Mouse (Mus musculus): ENCODE measurements around the gene Actr2. TPM values are rescaled to one million over a fixed set of nuclear protein-coding genes. Genes with fewer than 3 reads are reported as not detected.
"Not testable (repeated sequence)": the region's sequence is repeated elsewhere in the genome, so short reads cannot be mapped to it uniquely, and the experiment has no call there.

Actr2 gene
- polyA plus RNA-seq, 1 experiment, result 59.5 TPM

- no peak for TF ChIP-seq CEBPB (IDR thresholded peaks at IDR 0.05; ENCODE audit: low read depth)
- TF ChIP-seq USF1 (IDR thresholded peaks at IDR 0.05; ENCODE audit: low read depth), result peak; percentile 88
- no peak for TF ChIP-seq CTCF (IDR thresholded peaks at IDR 0.05; ENCODE audit: control insufficient read depth, insufficient read depth, insufficient read length)
- no peak overlapping the region for H3ac ChIP-seq (ENCODE audit: control insufficient read depth, insufficient read length, low read depth)
- no peaks in the 10 kb centered on the region for H3K27me3 ChIP-seq (ENCODE audit: control insufficient read depth, insufficient read depth, insufficient read length)
- no peaks in the 10 kb centered on the region for H3K79me2 ChIP-seq (ENCODE audit: control insufficient read depth, insufficient read depth)
- H3K36me3 ChIP-seq (ENCODE audit: control insufficient read depth, insufficient read depth), result no peaks in the 10 kb centered on the region
- no peak overlapping the region for H3K4me3 ChIP-seq (ENCODE audit: insufficient read depth, poor library complexity, severe bottlenecking)
- no peaks in the 10 kb centered on the region for H3K79me3 ChIP-seq (ENCODE audit: low read depth)
These were observed 77.3 kb downstream of the Actr2 start for GRCm38 (mm10) chr11:20035343-20035928.

GRCm38 (mm10) chr11:20034337-20034947, 78.3 kb downstream of the Actr2 start:
- Histone ChIP-seq H3K79me2 (ENCODE audit: control insufficient read depth, insufficient read depth) (no peaks in the 10 kb centered on the region), H3K36me3 (ENCODE audit: control insufficient read depth, insufficient read depth) (no peaks in the 10 kb centered on the region), H3K4me3 (ENCODE audit: insufficient read depth, poor library complexity, severe bottlenecking) (no peak overlapping the region), H3K79me3 (ENCODE audit: low read depth) (no peaks in the 10 kb centered on the region), H3ac (ENCODE audit: control insufficient read depth, insufficient read length, low read depth) (no peak overlapping the region), H3K27me3 (ENCODE audit: control insufficient read depth, insufficient read depth, insufficient read length) (no peaks in the 10 kb centered on the region)
- TF ChIP-seq MYOG (IDR thresholded peaks at IDR 0.05; ENCODE audit: control insufficient read depth, extremely low read depth, insufficient read length) (no peak), CEBPB (IDR thresholded peaks at IDR 0.05; ENCODE audit: low read depth) (no peak), USF1 (IDR thresholded peaks at IDR 0.05; ENCODE audit: low read depth) (no peak), CTCF (IDR thresholded peaks at IDR 0.05; ENCODE audit: control insufficient read depth, insufficient read depth, insufficient read length) (no peak), MAX (IDR thresholded peaks at IDR 0.05) (no peak), FOSL1 (IDR thresholded peaks at IDR 0.05; ENCODE audit: insufficient read depth, low read length, poor library complexity, severe bottlenecking) (no peak), MYOD1 (IDR thresholded peaks at IDR 0.05; ENCODE audit: control insufficient read depth, insufficient read length, low read depth) (no peak)

GRCm38 (mm10) chr11:20033541-20034160, 79.1 kb downstream of the Actr2 start:
- Histone ChIP-seq H3K79me3 (ENCODE audit: low read depth) (no peaks in the 10 kb centered on the region), H3K79me2 (ENCODE audit: control insufficient read depth, insufficient read depth) (no peaks in the 10 kb centered on the region), H3K36me3 (ENCODE audit: control insufficient read depth, insufficient read depth) (no peaks in the 10 kb centered on the region), H3ac (ENCODE audit: control insufficient read depth, insufficient read length, low read depth) (no peak overlapping the region), H3K4me3 (ENCODE audit: insufficient read depth, poor library complexity, severe bottlenecking) (no peak overlapping the region), H3K27me3 (ENCODE audit: control insufficient read depth, insufficient read depth, insufficient read length) (no peaks in the 10 kb centered on the region)
- TF ChIP-seq MYOD1 (IDR thresholded peaks at IDR 0.05; ENCODE audit: control insufficient read depth, insufficient read length, low read depth) (no peak), CTCF (IDR thresholded peaks at IDR 0.05; ENCODE audit: control insufficient read depth, insufficient read depth, insufficient read length) (no peak), CEBPB (IDR thresholded peaks at IDR 0.05; ENCODE audit: low read depth) (no peak), MAX (IDR thresholded peaks at IDR 0.05) (no peak), USF1 (IDR thresholded peaks at IDR 0.05; ENCODE audit: low read depth) (no peak), FOSL1 (IDR thresholded peaks at IDR 0.05; ENCODE audit: insufficient read depth, low read length, poor library complexity, severe bottlenecking) (no peak)

GRCm38 (mm10) chr11:20031536-20031935, 81.2 kb downstream of the Actr2 start:
- TF ChIP-seq FOSL1 (IDR thresholded peaks at IDR 0.05; ENCODE audit: insufficient read depth, low read length, poor library complexity, severe bottlenecking) (no peak), MAX (IDR thresholded peaks at IDR 0.05) (no peak), USF1 (IDR thresholded peaks at IDR 0.05; ENCODE audit: low read depth) (no peak), MYOG (IDR thresholded peaks at IDR 0.05; ENCODE audit: control insufficient read depth, extremely low read depth, insufficient read length) (no peak), MYOD1 (IDR thresholded peaks at IDR 0.05; ENCODE audit: control insufficient read depth, insufficient read length, low read depth) (no peak), CTCF (IDR thresholded peaks at IDR 0.05; ENCODE audit: control insufficient read depth, insufficient read depth, insufficient read length) (no peak), CEBPB (IDR thresholded peaks at IDR 0.05; ENCODE audit: low read depth) (no peak)
- Histone ChIP-seq H3ac (ENCODE audit: control insufficient read depth, insufficient read length, low read depth) (no peak overlapping the region), H3K36me3 (ENCODE audit: control insufficient read depth, insufficient read depth) (peaks cover under 1% of the 10 kb centered on the region), H3K27me3 (ENCODE audit: control insufficient read depth, insufficient read depth, insufficient read length) (no peaks in the 10 kb centered on the region), H3K79me3 (ENCODE audit: low read depth) (no peaks in the 10 kb centered on the region), H3K4me3 (ENCODE audit: insufficient read depth, poor library complexity, severe bottlenecking) (no peak overlapping the region), H3K79me2 (ENCODE audit: control insufficient read depth, insufficient read depth) (no peaks in the 10 kb centered on the region)

- H3K4me3 ChIP-seq (ENCODE audit: insufficient read depth, poor library complexity, severe bottlenecking); H3K79me2 ChIP-seq (ENCODE audit: control insufficient read depth, insufficient read depth); H3K79me3 ChIP-seq (ENCODE audit: low read depth); H3ac ChIP-seq (ENCODE audit: control insufficient read depth, insufficient read length, low read depth); H3K27me3 ChIP-seq (ENCODE audit: control insufficient read depth, insufficient read depth, insufficient read length); H3K36me3 ChIP-seq (ENCODE audit: control insufficient read depth, insufficient read depth): not testable (repeated sequence)
These were observed 81.7 kb downstream of the Actr2 start for GRCm38 (mm10) chr11:20030973-20031372.

- no peaks in the 10 kb centered on the region for H3K79me2 ChIP-seq (ENCODE audit: control insufficient read depth, insufficient read depth)
- H3ac ChIP-seq (ENCODE audit: control insufficient read depth, insufficient read length, low read depth), result no peak overlapping the region
- H3K4me3 ChIP-seq (ENCODE audit: insufficient read depth, poor library complexity, severe bottlenecking), result no peak overlapping the region
- no peaks in the 10 kb centered on the region for H3K27me3 ChIP-seq (ENCODE audit: control insufficient read depth, insufficient read depth, insufficient read length)
- TF ChIP-seq MYOD1 (IDR thresholded peaks at IDR 0.05; ENCODE audit: control insufficient read depth, insufficient read length, low read depth) (no peak), MYOG (IDR thresholded peaks at IDR 0.05; ENCODE audit: control insufficient read depth, extremely low read depth, insufficient read length) (no peak), FOSL1 (IDR thresholded peaks at IDR 0.05; ENCODE audit: insufficient read depth, low read length, poor library complexity, severe bottlenecking) (no peak), CTCF (IDR thresholded peaks at IDR 0.05; ENCODE audit: control insufficient read depth, insufficient read depth, insufficient read length) (no peak), USF1 (IDR thresholded peaks at IDR 0.05; ENCODE audit: low read depth) (no peak), MAX (IDR thresholded peaks at IDR 0.05) (no peak), CEBPB (IDR thresholded peaks at IDR 0.05; ENCODE audit: low read depth) (no peak)
- peaks cover 22% of the 10 kb centered on the region for H3K36me3 ChIP-seq (ENCODE audit: control insufficient read depth, insufficient read depth)
- H3K79me3 ChIP-seq (ENCODE audit: low read depth), result no peaks in the 10 kb centered on the region
These were observed 83.7 kb downstream of the Actr2 start for GRCm38 (mm10) chr11:20029014-20029413.
